Mouse (Mus musculus) olfactory bulb, adult 2 months (tissue): ENCODE results near the gene Lgi2. TPM values are rescaled to one million over a fixed set of nuclear protein-coding genes. Genes with fewer than 3 reads are reported as not detected.

Source experiments
- H3K27ac ChIP-seq: fragments of 200-500 bp; 2 replicates; pipeline ENCODE4 v1.5.1; 2012; ENCODE audit warnings: low read depth, low read length; ENCODE audit not compliant: insufficient read depth
- H3K4me1 ChIP-seq: fragments of 200-500 bp; 2 replicates; pipeline ENCODE4 v1.6.1; 2012; ENCODE audit warnings: low read length; ENCODE audit not compliant: control insufficient read depth, insufficient read depth
- H3K4me3 ChIP-seq: fragments of 200-500 bp; 2 replicates; pipeline ENCODE4 v1.5.1; 2012; ENCODE audit warnings: mild to moderate bottlenecking, low read depth, low read length, moderate library complexity; ENCODE audit not compliant: insufficient read depth
- CTCF ChIP-seq: fragments of 200-500 bp; IDR thresholded peaks from 2 replicates; pipeline ENCODE4 v1.5.1; 2012; ENCODE audit warnings: low read depth, mild to moderate bottlenecking, low read length, moderate library complexity; ENCODE audit not compliant: insufficient read depth
- POLR2A ChIP-seq: fragments of 200-500 bp; IDR thresholded peaks from 2 replicates; pipeline ENCODE4 v1.6.1; 2012; ENCODE audit warnings: mild to moderate bottlenecking, low read depth, low read length, moderate library complexity; ENCODE audit not compliant: insufficient read depth
- WGBS: fragments of 180-500 bp; shearing (Covaris S2); methylation state at CpG from one replicate; pipeline ENCODE4 v1.1.7; 2018; 5-methylcytosine and 5-hydroxymethylcytosine counted together
- polyA plus RNA-seq: library from polyadenylated mRNA; stranded (reverse); fragments of >200 nt; gene quantifications from 2 replicates; pipeline ENCODE4 v1.2.4, GENCODE M21; 2012; ENCODE audit warnings: low replicate concordance; ENCODE audit not compliant: missing spikeins, insufficient read depth, insufficient read length

Gene Lgi2
- polyA plus RNA-seq, 1 experiment, result not detected

- 48% methylated on average over 3 of the region's 3 CpGs for WGBS
- no peak for TF ChIP-seq CTCF
- TF ChIP-seq POLR2A, result no peak
- H3K4me3 ChIP-seq, result no peak overlapping the region
- no peaks in the 10 kb centered on the region for H3K4me1 ChIP-seq
- no peak overlapping the region for H3K27ac ChIP-seq
These were observed 19.3 kb downstream of the Lgi2 start for GRCm38 (mm10) chr5:52546950-52547349.

DNA sequence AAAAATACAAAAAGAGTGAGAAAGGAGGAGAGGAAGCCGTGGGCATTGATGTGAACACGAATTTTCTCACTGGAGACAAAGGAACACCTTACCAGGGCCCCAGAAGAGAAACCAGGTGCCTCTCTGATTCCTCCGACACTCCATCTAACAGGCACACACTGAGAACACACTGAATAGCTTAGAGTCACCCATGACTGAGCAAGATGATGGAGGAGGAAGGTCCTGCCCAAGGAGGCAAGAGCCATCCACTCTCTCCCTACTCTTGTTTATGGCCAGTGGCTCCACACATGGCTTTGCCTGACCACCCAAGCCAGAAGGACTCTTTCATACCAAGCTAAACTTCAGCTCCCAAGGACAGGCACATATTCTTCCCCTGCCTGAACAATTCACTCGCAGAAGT lies 22.5 kb downstream of the Lgi2 start:
- TF ChIP-seq POLR2A, result no peak
- no peaks in the 10 kb centered on the region for H3K4me1 ChIP-seq
- no peak overlapping the region for H3K4me3 ChIP-seq
- H3K27ac ChIP-seq, result no peak overlapping the region
- 82% methylated on average over 4 of the region's 4 CpGs for WGBS

- H3K4me1 ChIP-seq, result peaks cover 2% of the 10 kb centered on the region; the same call in 1 of the 2 replicates
- 65% methylated on average over 3 of the region's 3 CpGs for WGBS
- TF ChIP-seq POLR2A (no peak), CTCF (no peak)
- no peak overlapping the region for H3K4me3 ChIP-seq
- H3K27ac ChIP-seq, result no peak overlapping the region
These were observed 26.1 kb downstream of the Lgi2 start for GRCm38 (mm10) chr5:52540186-52540585.

GRCm38 (mm10) chr5:52539483-52539882 lies 26.8 kb downstream of the Lgi2 start:
- peaks cover 6% of the 10 kb centered on the region; the same call in 1 of the 2 replicates for H3K4me1 ChIP-seq
- no peak overlapping the region for H3K27ac ChIP-seq
- no peak for TF ChIP-seq POLR2A
- TF ChIP-seq CTCF, result no peak
- no peak overlapping the region for H3K4me3 ChIP-seq

- no peak for TF ChIP-seq POLR2A
- no peak for TF ChIP-seq CTCF
- Histone ChIP-seq H3K27ac (no peak overlapping the region), H3K4me3 (no peak overlapping the region), H3K4me1 (peaks cover 11% of the 10 kb centered on the region; the same call in 1 of the 2 replicates)
- 92% methylated on average over 7 of the region's 7 CpGs for WGBS
These were observed 29.2 kb downstream of the Lgi2 start for GRCm38 (mm10) chr5:52537024-52537423.

DNA sequence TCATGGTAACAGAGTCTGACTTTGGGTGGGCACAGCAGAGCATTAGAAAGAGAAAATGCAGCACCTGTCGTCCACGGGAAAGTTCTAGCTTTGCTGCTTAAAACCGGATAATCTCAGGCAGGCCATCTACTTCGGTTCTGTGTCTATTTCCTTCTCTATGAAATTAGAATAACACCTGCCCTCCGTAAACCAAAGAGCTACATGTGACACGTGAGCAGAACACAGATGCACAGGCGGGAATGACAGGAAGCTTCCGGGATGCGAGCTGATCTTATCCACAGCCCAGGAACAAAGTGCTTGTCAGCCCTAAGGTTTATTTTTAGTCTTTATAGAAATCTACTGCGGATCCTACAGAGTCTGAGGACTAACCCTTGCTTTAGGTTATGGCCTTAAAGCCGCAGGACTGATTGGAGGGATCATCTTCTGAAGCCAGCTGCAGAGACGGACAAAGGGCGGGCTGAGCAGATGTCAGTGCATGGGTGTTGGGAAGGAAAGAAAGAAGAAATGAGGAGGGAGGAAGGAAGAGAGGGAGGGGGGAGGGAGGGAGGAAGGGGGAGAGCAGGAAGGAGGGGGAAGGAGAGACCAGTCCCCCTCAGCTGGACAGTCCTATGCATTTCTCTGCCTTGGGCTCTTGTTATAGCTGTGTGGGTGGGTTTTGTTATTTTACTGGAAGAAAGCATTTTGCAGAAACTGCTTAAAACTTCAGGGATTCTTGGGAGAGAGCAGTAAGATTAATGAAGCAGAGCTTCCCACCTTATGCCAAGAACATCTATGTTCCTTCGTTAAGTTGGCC lies 31.3 kb downstream of the Lgi2 start:
- H3K4me3 ChIP-seq, result no peak overlapping the region
- H3K4me1 ChIP-seq, result peaks cover 11% of the 10 kb centered on the region; the same call in 1 of the 2 replicates
- no peak overlapping the region for H3K27ac ChIP-seq
- TF ChIP-seq POLR2A, result no peak
- no peak for TF ChIP-seq CTCF
- 49% methylated on average over 14 of the region's 14 CpGs for WGBS

GRCm38 (mm10) chr5:52533705-52534104 lies 32.6 kb downstream of the Lgi2 start:
- H3K4me1 ChIP-seq, result peaks cover 16% of the 10 kb centered on the region
- no peak overlapping the region for H3K4me3 ChIP-seq
- WGBS, result 70% methylated on average over 9 of the region's 9 CpGs
- TF ChIP-seq POLR2A (no peak), CTCF (no peak)
- no peak overlapping the region for H3K27ac ChIP-seq

- H3K4me1 ChIP-seq, result peaks cover 9% of the 10 kb centered on the region
- no peak overlapping the region for H3K27ac ChIP-seq
- 23% methylated on average over 7 of the region's 7 CpGs for WGBS
- no peak for TF ChIP-seq CTCF
- no peak for TF ChIP-seq POLR2A
- no peak overlapping the region for H3K4me3 ChIP-seq
These were observed 37.7 kb downstream of the Lgi2 start for GRCm38 (mm10) chr5:52528545-52528944.

DNA sequence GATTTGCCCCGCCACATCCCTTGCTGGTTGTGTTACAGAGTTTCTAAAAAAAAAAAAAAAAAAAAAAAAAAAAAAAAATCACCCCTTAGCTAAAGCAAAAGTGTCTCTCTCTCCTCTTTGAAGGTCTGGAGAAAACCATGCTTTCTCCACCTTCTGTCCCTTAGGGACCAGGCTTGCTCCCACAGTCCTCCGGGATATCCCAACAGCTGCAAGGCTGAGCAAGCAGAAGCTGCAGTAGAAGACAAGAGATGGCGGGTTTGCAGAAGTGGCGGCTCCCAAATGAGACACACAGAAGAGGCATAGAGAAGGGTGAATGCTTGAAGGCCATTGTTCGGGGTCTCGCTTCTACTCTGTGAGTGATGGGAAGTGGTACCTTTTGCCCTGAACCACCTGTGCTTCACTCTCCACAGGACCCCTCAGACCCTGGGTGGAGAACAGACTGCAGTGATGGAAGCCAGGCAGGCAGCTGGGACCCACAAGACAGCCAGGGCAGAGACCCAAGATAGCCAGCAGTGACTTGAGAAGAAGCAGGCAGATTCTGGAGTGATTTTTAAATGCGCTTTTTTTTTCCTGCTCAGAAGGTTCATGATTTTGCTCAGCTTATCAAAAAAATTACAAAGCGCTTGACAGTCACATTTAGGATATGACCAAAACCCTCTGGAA lies 39.8 kb downstream of the Lgi2 start:
- H3K27ac ChIP-seq, result no peak overlapping the region
- WGBS, result 96% methylated on average over 8 of the region's 8 CpGs
- TF ChIP-seq CTCF (no peak), POLR2A (no peak)
- H3K4me3 ChIP-seq, result no peak overlapping the region
- peaks cover 9% of the 10 kb centered on the region for H3K4me1 ChIP-seq

DNA sequence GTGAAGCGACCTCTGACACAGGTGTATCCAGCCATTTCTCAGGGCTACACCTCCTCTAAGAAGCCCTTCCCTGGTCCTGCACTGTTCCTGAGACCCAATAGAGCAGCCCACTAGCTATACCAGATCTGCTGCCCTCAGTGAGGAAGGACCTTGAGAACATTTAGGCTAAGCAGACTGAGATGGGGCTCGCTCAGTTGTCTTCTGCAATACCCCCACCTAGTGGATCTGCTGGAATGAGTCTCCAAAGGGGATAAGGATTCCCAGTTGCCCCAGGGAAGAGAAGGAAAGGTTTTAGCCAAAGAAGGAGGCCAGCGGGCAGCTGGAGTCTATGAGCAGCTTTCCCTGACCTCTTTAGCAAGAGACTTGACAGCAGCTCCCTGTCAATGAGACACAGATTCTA lies 42.1 kb downstream of the Lgi2 start:
- Histone ChIP-seq H3K27ac (no peak overlapping the region), H3K4me1 (peaks cover 9% of the 10 kb centered on the region), H3K4me3 (no peak overlapping the region)
- WGBS, result 55% methylated on average over 3 of the region's 3 CpGs
- TF ChIP-seq CTCF (no peak), POLR2A (no peak)
